Mouse (Mus musculus) embryonic fibroblast, embryonic 13.5 days (primary cell): ENCODE measurements around the gene Hpse. TPM values are rescaled to one million over a fixed set of nuclear protein-coding genes. Genes with fewer than 3 reads are reported as not detected.

Experiments
- H3K27ac ChIP-seq: 2 replicates; pipeline ENCODE4 v1.5.1; 2012; ENCODE audit warnings: low read length, control low read depth, inconsistent platforms; ENCODE audit not compliant: insufficient read depth
- H3K4me1 ChIP-seq: 2 replicates; pipeline ENCODE4 v1.6.1; 2011; ENCODE audit warnings: low read length; ENCODE audit not compliant: control insufficient read depth, insufficient read depth
- H3K4me3 ChIP-seq: 2 replicates; pipeline ENCODE4 v1.5.1; 2011; ENCODE audit warnings: mild to moderate bottlenecking, control low read depth, low read length; ENCODE audit not compliant: insufficient read depth
- CTCF ChIP-seq: IDR thresholded peaks from 2 replicates; pipeline ENCODE4 v1.5.1; 2011; ENCODE audit warnings: mild to moderate bottlenecking, control low read depth, low read length, moderate library complexity, borderline replicate concordance; ENCODE audit not compliant: insufficient read depth
- POLR2A ChIP-seq: IDR thresholded peaks from 2 replicates; pipeline ENCODE4 v1.6.1; 2011; ENCODE audit warnings: low read depth, mild to moderate bottlenecking, control low read depth, low read length, moderate library complexity
- polyA plus RNA-seq: library from polyadenylated mRNA; stranded (reverse); fragments of >200 nt; gene quantifications from 2 replicates; pipeline ENCODE4 v1.2.4, GENCODE M21; 2011; ENCODE audit warnings: low read depth; ENCODE audit not compliant: missing spikeins, insufficient read length

Gene Hpse
- polyA plus RNA-seq, 1 experiment = 3.2 TPM

- no peak for TF ChIP-seq CTCF
- TF ChIP-seq POLR2A = no peak
- H3K4me3 ChIP-seq = no peak overlapping the region
- H3K27ac ChIP-seq = no peak overlapping the region
Observed at GRCm38 (mm10) chr5:100700861-100701620, 18.5 kb downstream of the Hpse start.

GRCm38 (mm10) chr5:100697886-100698285 is 21.6 kb downstream of the Hpse start:
- no peak for TF ChIP-seq CTCF
- no peak for TF ChIP-seq POLR2A
- Histone ChIP-seq H3K4me3 (no peak overlapping the region), H3K27ac (no peak overlapping the region), H3K4me1 (no peaks in the 10 kb centered on the region)

More at GRCm38 (mm10) chr5:100700861-100701620, 18.5 kb downstream of the Hpse start:
- H3K4me1 ChIP-seq = no peaks in the 10 kb centered on the region

- Histone ChIP-seq H3K4me3 (no peak overlapping the region), H3K27ac (no peak overlapping the region), H3K4me1 (no peaks in the 10 kb centered on the region)
- no peak for TF ChIP-seq POLR2A
- no peak for TF ChIP-seq CTCF
Observed at GRCm38 (mm10) chr5:100697398-100697797, 22.1 kb downstream of the Hpse start.

- Histone ChIP-seq H3K4me1 (no peaks in the 10 kb centered on the region), H3K27ac (no peak overlapping the region), H3K4me3 (no peak overlapping the region)
- TF ChIP-seq POLR2A (no peak), CTCF (no peak)
Observed at GRCm38 (mm10) chr5:100685631-100686030, 33.9 kb downstream of the Hpse start.

GRCm38 (mm10) chr5:100680542-100680933 is 39.0 kb downstream of the Hpse start:
- TF ChIP-seq POLR2A = no peak
- no peak for TF ChIP-seq CTCF

GRCm38 (mm10) chr5:100679911-100680541 is 39.5 kb downstream of the Hpse start:
- TF ChIP-seq CTCF (no peak), POLR2A (no peak)
- no peak overlapping the region for H3K27ac ChIP-seq
- H3K4me1 ChIP-seq = no peaks in the 10 kb centered on the region
- H3K4me3 ChIP-seq = no peak overlapping the region

More at GRCm38 (mm10) chr5:100680542-100680933, 39.0 kb downstream of the Hpse start:
- H3K27ac ChIP-seq = no peak overlapping the region
- no peak overlapping the region for H3K4me3 ChIP-seq
- H3K4me1 ChIP-seq = no peaks in the 10 kb centered on the region

- Histone ChIP-seq H3K4me3 (peak within 1 kb of the TSS; percentile 68), H3K27ac (no peak within 1 kb of the TSS), H3K4me1 (no peaks in the 10 kb centered on the region)
- TF ChIP-seq POLR2A = no peak
- peak; percentile 89 for TF ChIP-seq CTCF
Observed at GRCm38 (mm10) chr5:100674711-100675376, 44.7 kb downstream of the Hpse start, which contains the start of gene Coq2. TSS of gene Coq2 (minus strand) at chr5:100675140.

GRCm38 (mm10) chr5:100673745-100674486 is 45.6 kb downstream of the Hpse start:
- H3K27ac ChIP-seq = no peak overlapping the region
- H3K4me1 ChIP-seq = no peaks in the 10 kb centered on the region
- peak overlapping the region; percentile 68 for H3K4me3 ChIP-seq
- TF ChIP-seq CTCF = no peak
- peak; percentile 77 for TF ChIP-seq POLR2A

GRCm38 (mm10) chr5:100672403-100672802 is 47.1 kb downstream of the Hpse start:
- H3K4me1 ChIP-seq = no peaks in the 10 kb centered on the region
- TF ChIP-seq POLR2A = no peak
- TF ChIP-seq CTCF = no peak

More at GRCm38 (mm10) chr5:100672403-100672802, 47.1 kb downstream of the Hpse start:
- Histone ChIP-seq H3K27ac (no peak overlapping the region), H3K4me3 (no peak overlapping the region)
